Mouse (Mus musculus) brain, embryonic 14.5 days (tissue): ENCODE results near the gene Csmd2.

Source experiments
- CTCF ChIP-seq: fragments of 200-500 bp; IDR thresholded peaks from 2 replicates; pipeline ENCODE4 v1.5.1; 2012; ENCODE audit warnings: inconsistent platforms, mild to moderate bottlenecking, moderate library complexity, borderline replicate concordance; ENCODE audit not compliant: insufficient read depth, insufficient read length; ENCODE audit errors: extremely low read depth
- POLR2A ChIP-seq: fragments of 200-500 bp; IDR thresholded peaks from 2 replicates; pipeline ENCODE4 v1.6.1; 2012; ENCODE audit warnings: mild to moderate bottlenecking, inconsistent platforms, borderline replicate concordance; ENCODE audit not compliant: poor library complexity, insufficient read depth, insufficient read length, severe bottlenecking; ENCODE audit errors: extremely low read depth

DNA sequence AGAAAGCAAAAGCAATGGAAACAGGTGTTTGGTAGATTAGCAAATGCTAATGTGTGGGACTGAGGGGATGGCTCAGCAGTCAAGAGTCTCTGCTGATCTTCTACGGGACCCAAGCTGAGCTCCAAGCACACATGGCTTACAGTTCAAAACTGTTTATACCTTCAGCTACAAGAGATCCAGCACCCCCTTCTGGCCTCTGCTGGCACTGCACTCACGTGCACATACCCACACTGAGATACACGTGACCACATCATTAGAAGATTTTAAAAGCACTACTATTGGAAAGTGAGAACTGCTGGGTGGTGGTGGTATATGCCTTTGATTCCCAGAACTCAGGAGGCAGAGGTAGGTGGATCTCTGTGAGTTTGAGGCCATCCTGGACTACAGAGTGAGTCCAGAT is 417.9 kb downstream of the Csmd2 start:
- TF ChIP-seq CTCF (peak; percentile 12; the same call in 1 of the 2 replicates), POLR2A (no peak)
